Mouse (Mus musculus) MEL (cell line): ENCODE measurements around the gene Mprip. TPM values are rescaled to one million over a fixed set of nuclear protein-coding genes. Genes with fewer than 3 reads are reported as not detected.

ENCODE experiments used
- DNase-seq: peaks from one replicate; pipeline ENCODE4 v3.0.0; 2011; ENCODE audit warnings: low read depth, low spot score
- H3K27ac ChIP-seq: 2 replicates; pipeline ENCODE4 v1.5.1; 2012; ENCODE audit warnings: low read depth, mild to moderate bottlenecking, control low read depth, low read length, moderate library complexity; ENCODE audit not compliant: control insufficient read depth
- H3K27me3 ChIP-seq, 2 experiments: fragments of 150-350 bp in 1 of 2; sonication (generic) in 1 of 2; 2 replicates each; pipeline ENCODE4 v1.6.1; 2012; ENCODE audit warnings: low read length in 2 of 2, mild to moderate bottlenecking in 2 of 2, improper control_type of control experiment in 1 of 2, moderate library complexity in 1 of 2; ENCODE audit not compliant: insufficient read depth in 2 of 2, control insufficient read depth in 1 of 2
- H3K36me3 ChIP-seq, 2 experiments: 2 replicates each; pipeline ENCODE4 v1.6.1; 2012 to 2014; ENCODE audit warnings: low read length in 2 of 2, improper control_type of control experiment in 1 of 2, inconsistent platforms in 1 of 2, mild to moderate bottlenecking in 1 of 2; ENCODE audit not compliant: insufficient read depth in 2 of 2, control insufficient read depth in 1 of 2
- H3K4me1 ChIP-seq, 2 experiments: fragments of 150-350 bp in 1 of 2; sonication (generic) in 1 of 2; 2 replicates each; pipeline ENCODE4 v1.6.1; 2012; ENCODE audit warnings: low read length in 2 of 2, improper control_type of control experiment in 1 of 2, mild to moderate bottlenecking in 1 of 2; ENCODE audit not compliant: insufficient read depth in 2 of 2, control insufficient read depth in 1 of 2
- H3K4me3 ChIP-seq, 2 experiments: fragments of 150-350 bp in 1 of 2; sonication (generic) in 1 of 2; 2 replicates each; pipeline ENCODE4 v1.5.1; 2012; ENCODE audit warnings: low read depth in 2 of 2, low read length in 2 of 2, mild to moderate bottlenecking in 2 of 2, moderate library complexity in 2 of 2, control low read depth in 1 of 2, improper control_type of control experiment in 1 of 2; ENCODE audit not compliant: control insufficient read depth in 1 of 2, insufficient read depth in 1 of 2
- H3K79me2 ChIP-seq: 2 replicates; pipeline ENCODE4 v1.6.1; 2012; ENCODE audit warnings: mild to moderate bottlenecking, low read length, moderate library complexity; ENCODE audit not compliant: control insufficient read depth, poor library complexity, insufficient read depth
- H3K9ac ChIP-seq: 2 replicates; pipeline ENCODE4 v1.6.1; 2012; ENCODE audit warnings: low read depth, mild to moderate bottlenecking, control low read depth, low read length, moderate library complexity; ENCODE audit not compliant: control insufficient read depth, poor library complexity, severe bottlenecking
- H3K9me3 ChIP-seq: fragments of 150-350 bp; sonication (generic); replicated peaks from 2 replicates; pipeline ENCODE4 v1.6.1; 2012; ENCODE audit warnings: mild to moderate bottlenecking, low read length, improper control_type of control experiment, moderate library complexity; ENCODE audit not compliant: insufficient read depth
- BHLHE40 ChIP-seq: IDR thresholded peaks from 2 replicates; pipeline ENCODE4 v1.6.1; 2012; ENCODE audit warnings: low read depth, mild to moderate bottlenecking, inconsistent platforms, low read length, improper control_type of control experiment, borderline replicate concordance
- CHD1 ChIP-seq: IDR thresholded peaks from 2 replicates; pipeline ENCODE4 v1.6.1; 2012; ENCODE audit warnings: low read depth, mild to moderate bottlenecking, inconsistent platforms, low read length, improper control_type of control experiment
- CHD2 ChIP-seq: IDR thresholded peaks from 2 replicates; pipeline ENCODE4 v1.6.1; 2011; ENCODE audit warnings: low read length, improper control_type of control experiment
- E2F4 ChIP-seq: IDR thresholded peaks from 2 replicates; pipeline ENCODE4 v1.6.1; 2011; ENCODE audit warnings: low read depth, low read length, improper control_type of control experiment, borderline replicate concordance
- ETS1 ChIP-seq: IDR thresholded peaks from 2 replicates; pipeline ENCODE4 v1.6.1; 2012; ENCODE audit warnings: low read depth, mild to moderate bottlenecking, inconsistent platforms, low read length, improper control_type of control experiment, moderate library complexity
- GATA1 ChIP-seq: IDR thresholded peaks from 2 replicates; pipeline ENCODE4 v1.6.1; 2011; ENCODE audit warnings: low read depth, low read length, improper control_type of control experiment
- HCFC1 ChIP-seq: IDR thresholded peaks from 2 replicates; pipeline ENCODE4 v1.6.1; 2012; ENCODE audit warnings: low read depth, mild to moderate bottlenecking, inconsistent platforms, low read length, improper control_type of control experiment, moderate library complexity
- KAT2A ChIP-seq: conservative IDR thresholded peaks from 2 replicates; pipeline ENCODE4 v1.6.1; 2012; ENCODE audit warnings: low read depth, low read length, improper control_type of control experiment, inconsistent platforms
- MAFK ChIP-seq: IDR thresholded peaks from 2 replicates; pipeline ENCODE4 v1.6.1; 2011; ENCODE audit warnings: low read depth, mild to moderate bottlenecking, low read length, improper control_type of control experiment, borderline replicate concordance
- MAX ChIP-seq: IDR thresholded peaks from 2 replicates; pipeline ENCODE4 v1.6.1; 2011; ENCODE audit warnings: low read length, improper control_type of control experiment
- MAZ ChIP-seq: IDR thresholded peaks from 2 replicates; pipeline ENCODE4 v1.6.1; 2012; ENCODE audit warnings: low read depth, mild to moderate bottlenecking, inconsistent platforms, low read length, improper control_type of control experiment
- MEF2A ChIP-seq: IDR thresholded peaks from 2 replicates; pipeline ENCODE4 v1.6.1; 2014; ENCODE audit warnings: low read depth, mild to moderate bottlenecking, inconsistent platforms, low read length, improper control_type of control experiment; ENCODE audit not compliant: poor library complexity, insufficient replicate concordance, severe bottlenecking; ENCODE audit errors: extremely low read depth
- MYB ChIP-seq: IDR thresholded peaks from 2 replicates; pipeline ENCODE4 v1.6.1; 2011; ENCODE audit warnings: mild to moderate bottlenecking, low read depth, low read length, improper control_type of control experiment
- NRF1 ChIP-seq: IDR thresholded peaks from 2 replicates; pipeline ENCODE4 v1.6.1; 2014; ENCODE audit warnings: low read depth, mild to moderate bottlenecking, inconsistent platforms, low read length, improper control_type of control experiment, moderate library complexity; ENCODE audit not compliant: poor library complexity, insufficient read depth, severe bottlenecking
- POLR2AphosphoS5 ChIP-seq: IDR thresholded peaks from 2 replicates; pipeline ENCODE4 v1.6.1; 2012; ENCODE audit warnings: low read depth, borderline replicate concordance, mild to moderate bottlenecking, inconsistent platforms, low read length, moderate library complexity, mixed read lengths
- RCOR1 ChIP-seq: IDR thresholded peaks from 2 replicates; pipeline ENCODE4 v1.6.1; 2012; ENCODE audit warnings: low read depth, mild to moderate bottlenecking, inconsistent platforms, low read length, improper control_type of control experiment
- SIN3A ChIP-seq: IDR thresholded peaks from 2 replicates; pipeline ENCODE4 v1.6.1; 2012; ENCODE audit warnings: low read length, improper control_type of control experiment, inconsistent platforms
- TAL1 ChIP-seq: IDR thresholded peaks from 2 replicates; pipeline ENCODE4 v1.6.1; 2012; ENCODE audit warnings: mild to moderate bottlenecking, inconsistent platforms, low read length, moderate library complexity, mixed read lengths
- TBP ChIP-seq: IDR thresholded peaks from 2 replicates; pipeline ENCODE4 v1.8.0; 2011; ENCODE audit warnings: low read depth, low read length, improper control_type of control experiment
- ZC3H11A ChIP-seq: IDR thresholded peaks from 2 replicates; pipeline ENCODE4 v1.6.1; 2012; ENCODE audit warnings: low read depth, mild to moderate bottlenecking, inconsistent platforms, low read length, improper control_type of control experiment
- ZKSCAN1 ChIP-seq: IDR thresholded peaks from 2 replicates; pipeline ENCODE4 v1.6.1; 2012; ENCODE audit warnings: low read depth, mild to moderate bottlenecking, inconsistent platforms, low read length, improper control_type of control experiment, moderate library complexity
- ZNF384 ChIP-seq: IDR thresholded peaks from 2 replicates; pipeline ENCODE4 v1.6.1; 2012; ENCODE audit warnings: low read depth, mild to moderate bottlenecking, inconsistent platforms, low read length, improper control_type of control experiment
- polyA plus RNA-seq, 2 experiments: library from polyadenylated mRNA; stranded (reverse) in 1 of 2; unstranded in 1 of 2; fragments of >175 nt in 1 of 2; fragments of >200 nt in 1 of 2; gene quantifications; 2 replicates each; pipeline versions ENCODE4 v1.2.1 to v1.2.4; 2012; ENCODE audit warnings: low replicate concordance in 2 of 2, low read depth in 1 of 2; ENCODE audit not compliant: insufficient read length in 2 of 2, insufficient read depth in 1 of 2, missing spikeins in 1 of 2
- total RNA-seq: library from RNA; depleted of rRNA; stranded (reverse); fragments of 300-350 nt; gene quantifications from 2 replicates; pipeline ENCODE4 v1.2.3, GENCODE M21; 2012

Mprip gene
- total and polyA plus RNA-seq, 3 experiments: 103 to 174 (median 142) TPM

DNA sequence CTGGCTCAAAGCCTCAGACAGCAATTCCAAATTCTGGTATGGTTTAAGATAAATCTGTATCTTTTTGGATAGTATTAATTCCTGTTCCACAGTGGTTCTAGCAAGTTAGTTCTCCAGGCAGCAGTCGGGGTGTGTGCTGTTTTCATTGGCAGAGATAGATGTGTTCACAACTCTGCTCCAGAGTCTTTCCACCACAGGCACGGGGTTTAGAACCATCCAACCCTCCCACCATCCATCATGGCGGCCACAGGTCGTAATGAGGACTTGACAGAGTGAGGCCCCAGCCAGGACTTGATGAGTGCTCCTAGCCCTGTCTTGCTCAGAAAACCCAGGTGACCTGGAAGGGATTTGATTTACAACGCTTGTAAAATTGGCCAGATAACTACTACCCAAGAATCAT, 19.0 kb downstream of the Mprip start:
- H3K4me1 ChIP-seq: peaks cover 9% of the 10 kb centered on the region in 2 experiments; a peak in 3 of 4 replicates
- peaks cover 5% of the 10 kb centered on the region for H3K79me2 ChIP-seq

DNA sequence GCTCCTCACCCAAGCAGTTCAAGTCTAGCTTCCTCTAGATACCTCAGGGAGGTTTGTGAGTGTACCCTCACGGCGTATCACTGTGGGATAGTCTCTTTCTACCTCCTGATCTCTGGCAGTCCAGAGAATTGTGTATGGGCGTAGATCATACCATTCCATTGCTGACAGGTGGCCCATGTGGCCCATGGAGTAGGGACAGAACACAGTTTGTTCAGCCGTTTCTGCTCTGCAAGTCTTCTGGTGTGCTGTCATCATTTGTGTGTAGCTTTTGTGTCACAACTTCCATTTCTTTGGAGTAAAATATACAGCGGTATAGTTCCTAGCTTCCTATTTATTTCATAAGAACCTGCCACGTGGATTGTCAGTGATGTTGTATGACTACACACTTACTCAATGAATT, 23.9 kb downstream of the Mprip start:
- H3K79me2 ChIP-seq: peaks cover 8% of the 10 kb centered on the region

More for the DNA sequence above, 19.0 kb downstream of the Mprip start:
- no peak overlapping the region for H3K9ac ChIP-seq
- H3K4me3 ChIP-seq: no peak overlapping the region
- TF ChIP-seq TBP (no peak), SIN3A (no peak), MEF2A (no peak), ZNF384 (no peak), POLR2AphosphoS5 (no peak), ZC3H11A (no peak), CHD2 (no peak), TAL1 (no peak), ETS1 (no peak), GATA1 (no peak), E2F4 (no peak), BHLHE40 (no peak), CHD1 (no peak), KAT2A (no peak), MAZ (no peak), HCFC1 (no peak), MYB (no peak), MAX (no peak)
- H3K27me3 ChIP-seq: no peaks in the 10 kb centered on the region
- H3K27ac ChIP-seq: no peak overlapping the region
- no peaks in the 10 kb centered on the region for H3K9me3 ChIP-seq
- H3K36me3 ChIP-seq: peaks cover 2 to 6% of the 10 kb centered on the region in 2 experiments; a peak in 2 of 4 replicates
- no peak for DNase-seq

More for the DNA sequence above, 23.9 kb downstream of the Mprip start:
- Histone ChIP-seq H3K4me1 (no peaks in the 10 kb centered on the region), H3K9me3 (no peaks in the 10 kb centered on the region), H3K9ac (no peak overlapping the region), H3K27me3 (no peaks in the 10 kb centered on the region), H3K4me3 (no peak overlapping the region), H3K27ac (no peak overlapping the region), H3K36me3 (no peaks in the 10 kb centered on the region)
- no peak for TF ChIP-seq ZKSCAN1
- no peak for TF ChIP-seq MAFK
- TF ChIP-seq RCOR1: no peak
- TF ChIP-seq NRF1: no peak
- TF ChIP-seq CHD2: no peak
- TF ChIP-seq TAL1: no peak
- TF ChIP-seq HCFC1: no peak
- no peak for TF ChIP-seq BHLHE40
- no peak for DNase-seq
